Mouse (Mus musculus): ENCODE results near the gene Atg16l2.

DNA sequence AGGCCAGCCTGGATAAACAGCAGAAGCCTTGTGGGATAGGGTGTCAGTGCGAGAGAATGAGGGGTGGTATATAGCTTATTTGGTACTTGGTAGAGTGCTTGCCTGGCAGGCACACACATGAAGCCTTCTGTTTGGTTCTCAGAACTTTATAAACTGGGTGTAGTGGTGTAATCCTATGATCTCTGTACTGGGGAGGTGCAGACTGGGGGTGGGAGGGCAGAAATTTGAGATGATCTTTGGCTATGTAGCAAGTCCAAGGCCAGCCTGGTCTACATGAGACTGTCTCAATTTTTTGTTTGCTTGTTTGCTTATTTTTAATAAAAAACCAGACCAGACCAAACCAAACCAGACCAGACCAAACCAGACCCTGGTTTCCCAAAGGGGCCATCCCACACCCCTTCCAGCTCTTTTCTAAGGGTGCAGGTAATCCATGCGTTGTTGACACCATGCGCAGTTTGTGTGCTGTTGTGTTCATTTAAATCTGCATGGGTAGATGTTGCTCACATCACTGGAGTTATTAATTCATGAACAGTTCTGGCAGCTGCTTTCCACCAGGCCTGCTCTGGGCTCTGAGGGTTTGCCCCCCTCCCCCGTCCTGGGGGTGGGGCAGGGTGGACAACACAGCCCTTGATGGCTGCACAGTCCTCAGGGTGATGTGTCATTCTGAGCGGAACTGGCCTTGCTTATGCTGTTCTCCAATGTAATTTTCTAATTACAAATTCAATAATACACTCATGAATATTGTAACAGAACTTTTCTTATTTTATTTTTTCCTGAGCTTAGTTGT is 30.2 kb upstream of the Atg16l2 start:
- TF ChIP-seq GATA1 (IDR thresholded peaks at IDR 0.05; ENCODE audit: borderline replicate concordance, low read length) (no peak), CTCF (IDR thresholded peaks at IDR 0.05; ENCODE audit: low read depth, low read length) (no peak), TAL1 (conservative IDR thresholded peaks at IDR 0.05; ENCODE audit: low read depth, low read length) (no peak), POLR2AphosphoS5 (IDR thresholded peaks at IDR 0.05; ENCODE audit: insufficient replicate concordance, low read depth, low read length) (no peak), GATA2 (IDR thresholded peaks at IDR 0.05; ENCODE audit: borderline replicate concordance, low read depth, low read length) (no peak)

Measured in G1E (cell line).